Mouse (Mus musculus): ENCODE results near the gene Cttn. TPM values are rescaled to one million over a fixed set of nuclear protein-coding genes. Genes with fewer than 3 reads are reported as not detected.

Gene Cttn
- polyA plus RNA-seq, 1 experiment, result 175 TPM

DNA sequence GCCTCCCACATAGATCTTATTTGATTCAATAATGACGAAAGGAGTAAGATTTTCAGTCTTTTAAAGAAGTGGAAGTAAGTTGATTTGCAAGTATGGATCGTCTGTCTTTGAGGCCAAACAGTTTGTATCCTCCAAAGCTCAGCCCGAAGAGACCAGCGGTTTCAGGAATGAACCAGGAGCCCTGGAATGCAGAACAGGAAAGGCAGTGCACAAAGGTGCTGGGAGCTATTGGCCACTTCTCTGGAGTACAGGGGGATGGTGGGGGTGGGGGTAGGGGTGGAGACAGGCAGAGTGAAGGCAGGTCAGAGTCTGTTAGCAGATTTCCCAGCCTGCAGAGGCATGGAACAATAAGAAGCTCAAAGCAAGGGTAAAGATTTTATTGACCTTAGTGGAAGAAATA is 2.7 kb upstream of the Cttn start:
- DNase-seq (ENCODE audit: low read depth), result no peak
- TF ChIP-seq CTCF (IDR thresholded peaks at IDR 0.05; ENCODE audit: borderline replicate concordance, extremely low read depth, insufficient read depth, insufficient read length), result no peak
- no peak for TF ChIP-seq POLR2A (IDR thresholded peaks at IDR 0.05; ENCODE audit: borderline replicate concordance, extremely low read depth, insufficient read depth, insufficient read length, poor library complexity, severe bottlenecking)

GRCm38 (mm10) chr7:144471103-144471502 is 294 bp upstream of the Cttn start:
- TF ChIP-seq CTCF (IDR thresholded peaks at IDR 0.05; ENCODE audit: borderline replicate concordance, extremely low read depth, insufficient read depth, insufficient read length), result no peak
- no peak for TF ChIP-seq POLR2A (IDR thresholded peaks at IDR 0.05; ENCODE audit: borderline replicate concordance, extremely low read depth, insufficient read depth, insufficient read length, poor library complexity, severe bottlenecking)
- DNase-seq (ENCODE audit: low read depth), result no peak

DNA sequence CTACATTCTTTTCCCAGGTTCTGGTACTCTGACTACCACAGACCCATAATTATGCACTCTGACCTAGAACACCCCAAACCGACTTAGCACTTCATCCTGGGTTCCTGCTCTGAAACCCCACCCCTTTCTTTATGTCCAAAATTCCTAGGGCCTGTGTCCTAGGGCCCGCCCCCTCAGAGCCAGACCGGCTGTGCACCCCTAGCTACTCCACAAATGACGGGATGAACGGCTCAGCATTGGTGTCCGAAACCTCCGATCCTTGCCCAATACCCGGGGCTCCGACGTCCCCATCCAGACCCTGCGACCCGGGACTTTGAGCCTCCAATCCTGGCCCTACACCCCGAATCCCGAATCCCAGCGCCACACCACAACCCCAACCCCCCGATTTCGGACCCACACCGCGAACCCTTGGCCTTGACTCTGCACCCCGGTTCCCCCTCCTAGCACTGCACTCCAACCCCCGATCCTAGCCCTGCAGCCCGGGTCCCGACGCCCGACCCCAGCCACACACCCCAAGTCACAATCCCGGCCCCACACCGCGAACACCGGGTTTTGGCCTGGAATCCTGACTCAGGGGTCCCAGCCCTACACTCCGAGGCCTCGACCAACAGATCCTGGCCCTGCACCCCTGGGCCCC is 783 bp downstream of the Cttn start:
- no peak for TF ChIP-seq POLR2A (IDR thresholded peaks at IDR 0.05; ENCODE audit: borderline replicate concordance, extremely low read depth, insufficient read depth, insufficient read length, poor library complexity, severe bottlenecking)
- no peak for TF ChIP-seq CTCF (IDR thresholded peaks at IDR 0.05; ENCODE audit: borderline replicate concordance, extremely low read depth, insufficient read depth, insufficient read length)
- DNase-seq (ENCODE audit: low read depth), result peak; percentile 3

DNA sequence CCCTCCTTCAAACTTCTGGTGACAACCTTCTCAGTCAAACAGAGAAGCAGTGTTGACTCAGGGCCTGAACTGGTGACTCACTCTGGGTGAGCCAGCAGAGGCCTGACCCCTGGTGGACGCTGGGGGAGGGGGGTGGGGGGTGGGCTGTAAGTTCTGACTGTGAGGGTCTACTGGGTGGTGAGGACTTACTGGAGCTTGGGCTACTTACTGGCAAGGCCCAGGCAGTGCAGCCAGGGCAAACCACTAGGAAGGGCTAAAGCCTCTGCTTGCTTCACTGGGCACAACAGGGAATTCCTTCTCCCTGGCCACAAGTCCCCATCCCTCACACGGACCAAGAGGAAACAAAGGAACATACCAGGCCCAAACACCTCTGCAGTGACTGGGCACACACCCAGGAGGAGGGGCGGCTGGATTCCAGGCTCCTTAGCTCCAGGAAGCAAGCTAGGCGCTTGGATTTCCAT is 1.6 kb downstream of the Cttn start:
- DNase-seq (ENCODE audit: low read depth), result peak; percentile 18
- TF ChIP-seq CTCF (IDR thresholded peaks at IDR 0.05; ENCODE audit: borderline replicate concordance, extremely low read depth, insufficient read depth, insufficient read length) (0 out of 2 replicates have a peak, but pooled peaks have one; percentile 0), POLR2A (IDR thresholded peaks at IDR 0.05; ENCODE audit: borderline replicate concordance, extremely low read depth, insufficient read depth, insufficient read length, poor library complexity, severe bottlenecking) (no peak)

GRCm38 (mm10) chr7:144468741-144469140 is 2.1 kb downstream of the Cttn start:
- TF ChIP-seq CTCF (IDR thresholded peaks at IDR 0.05; ENCODE audit: borderline replicate concordance, extremely low read depth, insufficient read depth, insufficient read length) (no peak), POLR2A (IDR thresholded peaks at IDR 0.05; ENCODE audit: borderline replicate concordance, extremely low read depth, insufficient read depth, insufficient read length, poor library complexity, severe bottlenecking) (no peak)
- no peak for DNase-seq (ENCODE audit: low read depth)

DNA sequence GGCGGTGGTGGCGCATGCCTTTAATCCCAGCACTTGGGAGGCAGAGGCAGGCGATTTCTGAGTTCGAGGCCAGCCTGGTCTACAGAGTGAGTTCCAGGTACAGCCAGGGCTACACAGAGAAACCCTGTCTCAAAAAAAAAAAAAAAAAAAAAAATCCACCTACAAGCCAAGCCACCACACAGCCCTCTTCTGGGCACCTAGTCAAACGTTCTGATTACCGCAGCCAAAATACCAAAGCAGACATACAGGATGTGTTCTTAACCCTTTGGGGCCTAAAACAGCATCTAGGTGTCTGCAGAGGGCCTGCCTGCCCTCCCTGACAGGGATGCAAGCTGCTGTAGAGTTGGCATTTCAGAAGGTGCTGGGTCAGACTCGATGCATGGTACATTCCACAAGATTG is 8.2 kb downstream of the Cttn start:
- no peak for DNase-seq (ENCODE audit: low read depth)
- TF ChIP-seq POLR2A (IDR thresholded peaks at IDR 0.05; ENCODE audit: borderline replicate concordance, extremely low read depth, insufficient read depth, insufficient read length, poor library complexity, severe bottlenecking) (no peak), CTCF (IDR thresholded peaks at IDR 0.05; ENCODE audit: borderline replicate concordance, extremely low read depth, insufficient read depth, insufficient read length) (no peak)

GRCm38 (mm10) chr7:144461246-144461902 is 9.4 kb downstream of the Cttn start:
- no peak for TF ChIP-seq POLR2A (IDR thresholded peaks at IDR 0.05; ENCODE audit: borderline replicate concordance, extremely low read depth, insufficient read depth, insufficient read length, poor library complexity, severe bottlenecking)
- no peak for TF ChIP-seq CTCF (IDR thresholded peaks at IDR 0.05; ENCODE audit: borderline replicate concordance, extremely low read depth, insufficient read depth, insufficient read length)
- DNase-seq (ENCODE audit: low read depth), result no peak

DNA sequence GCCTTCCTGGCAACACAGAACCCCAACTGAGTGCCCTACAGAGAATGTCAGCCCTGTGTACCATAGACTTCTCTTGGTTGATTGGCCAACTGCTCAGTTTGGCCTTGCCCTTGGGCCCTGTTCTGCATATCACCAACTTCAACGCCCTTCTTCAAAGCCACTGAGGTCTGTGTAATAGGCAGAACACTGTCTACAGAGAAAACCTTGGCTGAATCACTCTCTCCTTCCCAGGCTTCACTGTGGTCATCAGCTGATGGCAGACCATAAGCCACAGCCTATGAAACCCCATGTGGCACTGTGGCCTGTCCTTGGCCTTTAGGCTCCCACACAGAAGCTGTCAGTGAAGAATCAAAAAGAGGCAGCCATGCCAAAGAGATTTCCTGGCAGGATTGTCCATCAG is 11.9 kb downstream of the Cttn start:
- TF ChIP-seq CTCF (IDR thresholded peaks at IDR 0.05; ENCODE audit: borderline replicate concordance, extremely low read depth, insufficient read depth, insufficient read length), result no peak
- no peak for TF ChIP-seq POLR2A (IDR thresholded peaks at IDR 0.05; ENCODE audit: borderline replicate concordance, extremely low read depth, insufficient read depth, insufficient read length, poor library complexity, severe bottlenecking)
- DNase-seq (ENCODE audit: low read depth), result no peak

DNA sequence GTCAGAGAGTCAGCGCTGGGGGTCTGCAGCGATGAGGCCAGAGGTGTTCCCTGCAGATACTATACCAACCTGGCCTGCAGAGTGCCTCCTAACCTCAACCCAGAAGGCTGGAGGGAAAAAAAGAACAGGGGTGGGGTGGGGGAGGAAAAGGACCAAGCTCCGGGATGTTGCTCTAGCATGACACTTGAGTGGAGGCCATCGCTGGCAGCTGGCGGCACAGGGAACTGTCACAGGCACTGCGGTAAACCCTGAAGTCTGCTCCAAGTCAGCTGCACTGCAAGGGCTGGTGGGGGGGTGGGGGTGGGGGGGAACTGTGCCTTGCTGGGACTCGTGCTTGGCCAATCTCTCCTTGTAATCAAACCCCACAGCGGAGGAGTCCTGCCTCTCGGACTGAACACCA is 20.1 kb downstream of the Cttn start:
- DNase-seq (ENCODE audit: low read depth), result peak; percentile 11

GRCm38 (mm10) chr7:144449637-144450570 is 20.9 kb downstream of the Cttn start:
- TF ChIP-seq POLR2A (IDR thresholded peaks at IDR 0.05; ENCODE audit: borderline replicate concordance, extremely low read depth, insufficient read depth, insufficient read length, poor library complexity, severe bottlenecking), result no peak
- no peak for TF ChIP-seq CTCF (IDR thresholded peaks at IDR 0.05; ENCODE audit: borderline replicate concordance, extremely low read depth, insufficient read depth, insufficient read length)
- peak; percentile 93 for DNase-seq (ENCODE audit: low read depth)

More for the DNA sequence above, 20.1 kb downstream of the Cttn start:
- TF ChIP-seq POLR2A (IDR thresholded peaks at IDR 0.05; ENCODE audit: borderline replicate concordance, extremely low read depth, insufficient read depth, insufficient read length, poor library complexity, severe bottlenecking), result no peak
- TF ChIP-seq CTCF (IDR thresholded peaks at IDR 0.05; ENCODE audit: borderline replicate concordance, extremely low read depth, insufficient read depth, insufficient read length), result no peak

GRCm38 (mm10) chr7:144448186-144448585 is 22.6 kb downstream of the Cttn start:
- TF ChIP-seq POLR2A (IDR thresholded peaks at IDR 0.05; ENCODE audit: borderline replicate concordance, extremely low read depth, insufficient read depth, insufficient read length, poor library complexity, severe bottlenecking) (no peak), CTCF (IDR thresholded peaks at IDR 0.05; ENCODE audit: borderline replicate concordance, extremely low read depth, insufficient read depth, insufficient read length) (no peak)
- no peak for DNase-seq (ENCODE audit: low read depth)
